Mouse (Mus musculus) central nervous system, embryonic 11.5 days (tissue): ENCODE results near the gene Hpgds. TPM values are rescaled to one million over a fixed set of nuclear protein-coding genes. Genes with fewer than 3 reads are reported as not detected.

Experiments
- polyA plus RNA-seq: library from polyadenylated mRNA; depleted of rRNA; stranded (reverse); fragments of >200 nt; gene quantifications from 2 replicates; pipeline ENCODE4 v1.2.3, GENCODE M21; 2012; rRNA removed

Gene Hpgds
- polyA plus RNA-seq, result 5.7 and 8.5 TPM in 2 replicates

GRCm38 (mm10) chr6:65144621-65145205 is at the start of gene Hpgds:
TSS of gene Hpgds (minus strand) at chr6:65144908.

Other genes starting within 250 kb of the Hpgds start
- gene Smarcad1, start 102.3 kb downstream of the Hpgds start, polyA plus RNA-seq, result 89.5 and 116 TPM in 2 replicates
- gene C130060K24Rik, start 236.2 kb upstream of the Hpgds start, polyA plus RNA-seq, result 2.8 and 3.1 TPM in 2 replicates